Mouse (Mus musculus) hindbrain, postnatal 0 days (tissue): ENCODE data around the gene Neurog3. TPM values are rescaled to one million over a fixed set of nuclear protein-coding genes. Genes with fewer than 3 reads are reported as not detected.

ENCODE experiments used
- ATAC-seq: fragments of 200-750 bp; cut with Nextera tagmentation; 2 replicates; pipeline ENCODE4 v1.8.0; 2017; ENCODE audit warnings: mild to moderate bottlenecking, moderate TSS enrichment, moderate library complexity
- DNase-seq: peaks from one replicate; pipeline ENCODE4 v3.0.0-alpha.2; 2015; ENCODE audit warnings: low spot score
- H3K27ac ChIP-seq: fragments of 300-500 bp; sonication (generic); 2 replicates; pipeline ENCODE4 v1.5.1; 2014; ENCODE audit warnings: mild to moderate bottlenecking
- H3K27me3 ChIP-seq: fragments of 300-500 bp; sonication (generic); 2 replicates; pipeline ENCODE4 v1.6.1; 2014; ENCODE audit warnings: low read length, mixed read lengths; ENCODE audit not compliant: insufficient read depth
- H3K36me3 ChIP-seq: fragments of 300-500 bp; sonication (generic); 2 replicates; pipeline ENCODE4 v1.6.1; 2014; ENCODE audit warnings: low read length, mixed read lengths; ENCODE audit not compliant: insufficient read depth
- H3K4me1 ChIP-seq: fragments of 300-500 bp; sonication (generic); 2 replicates; pipeline ENCODE4 v1.6.1; 2014; ENCODE audit warnings: antibody characterized with exemption, low read length, mixed read lengths; ENCODE audit not compliant: insufficient read depth
- H3K4me2 ChIP-seq: fragments of 300-500 bp; sonication (generic); 2 replicates; pipeline ENCODE4 v1.6.1; 2014; ENCODE audit warnings: low read depth, mild to moderate bottlenecking, low read length, moderate library complexity, mixed read lengths
- H3K4me3 ChIP-seq: fragments of 300-500 bp; sonication (generic); 2 replicates; pipeline ENCODE4 v1.5.1; 2014; ENCODE audit warnings: low read length
- H3K9ac ChIP-seq: fragments of 300-500 bp; sonication (generic); replicated peaks from 2 replicates; pipeline ENCODE4 v1.6.1; 2014; ENCODE audit warnings: mild to moderate bottlenecking, low read length, moderate library complexity, mixed read lengths
- H3K9me3 ChIP-seq: fragments of 300-500 bp; sonication (generic); 2 replicates; pipeline ENCODE4 v1.6.1; 2016; ENCODE audit warnings: low read length, mixed read lengths
- CTCF ChIP-seq: IDR thresholded peaks from 2 replicates; pipeline ENCODE4 v1.5.1; 2016; ENCODE audit warnings: antibody characterized with exemption, control low read depth, low read depth
- WGBS: fragments of 180-500 bp; shearing (Covaris S2); extraction: QIAGEN DNeasy Blood & Tissue Kit; methylation state at CpG from one replicate; pipeline ENCODE4 v1.1.7; 2014; 5-methylcytosine and 5-hydroxymethylcytosine counted together
- polyA plus RNA-seq: library from polyadenylated mRNA; unstranded; fragments of >200 nt; fragmentation: Nextera tagmentation; extraction: Ambion mirVana; gene quantifications from 2 replicates; pipeline ENCODE4 v1.2.1, GENCODE M21; 2015
- total RNA-seq: library from RNA; depleted of rRNA; stranded (reverse); fragments of >200 nt; gene quantifications from 2 replicates; pipeline ENCODE4 v1.2.3, GENCODE M21; 2014

Gene Neurog3
- total and polyA plus RNA-seq, 2 experiments from 2014 or later, result not detected

- no peak for DNase-seq
- no peak for TF ChIP-seq CTCF
- Histone ChIP-seq H3K4me1 (no peaks in the 10 kb centered on the region), H3K4me3 (no peak overlapping the region), H3K27ac (no peak overlapping the region), H3K4me2 (no peak overlapping the region), H3K36me3 (no peaks in the 10 kb centered on the region), H3K9me3 (no peaks in the 10 kb centered on the region), H3K27me3 (no peaks in the 10 kb centered on the region), H3K9ac (no peak overlapping the region)
- ATAC-seq, result no peak
- 38% methylated on average over 10 of the region's 10 CpGs for WGBS
Measured at GRCm38 (mm10) chr10:62162410-62162809, 29.5 kb downstream of the Neurog3 start.

DNA sequence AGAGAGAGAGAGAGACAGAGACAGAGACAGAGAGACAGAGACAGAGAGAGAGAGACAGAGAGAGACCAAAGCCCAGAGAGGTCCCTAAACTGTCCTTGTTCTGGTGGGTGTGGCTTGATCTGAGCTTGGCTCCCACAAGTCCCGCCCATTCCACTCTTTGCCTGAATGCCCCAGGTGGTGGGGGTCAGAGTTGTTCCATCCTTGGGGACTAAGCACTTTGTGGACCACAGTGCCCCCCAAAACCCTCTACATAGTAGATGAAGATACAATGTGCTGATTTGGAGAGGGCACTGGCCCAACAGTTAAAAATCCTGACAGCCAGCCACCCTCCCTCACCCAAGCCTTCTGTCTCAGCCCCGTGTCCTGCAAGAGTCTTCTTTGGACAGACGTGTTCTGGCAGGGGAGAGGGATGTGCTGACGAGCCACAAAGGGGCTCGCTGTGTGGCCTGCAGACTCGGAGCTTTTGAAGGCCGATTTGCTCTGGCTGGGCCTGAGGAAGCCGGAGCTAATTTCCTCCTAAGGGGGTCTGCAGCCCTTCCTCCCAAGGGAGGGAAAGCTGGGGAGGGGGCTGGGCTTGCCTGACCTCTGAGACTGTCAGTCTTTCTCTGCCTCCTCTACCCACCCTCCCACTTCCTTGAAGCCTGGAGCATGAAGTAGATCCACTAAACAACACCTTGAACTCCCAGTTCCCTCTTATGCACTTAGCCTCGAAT is 40.1 kb downstream of the Neurog3 start:
- Histone ChIP-seq H3K27ac (no peak overlapping the region), H3K36me3 (no peaks in the 10 kb centered on the region), H3K4me1 (no peaks in the 10 kb centered on the region; the same call in 1 of the 2 replicates), H3K4me2 (no peak overlapping the region), H3K4me3 (no peak overlapping the region), H3K9ac (no peak overlapping the region), H3K9me3 (no peaks in the 10 kb centered on the region), H3K27me3 (no peaks in the 10 kb centered on the region)
- no peak for TF ChIP-seq CTCF
- WGBS, result 7% methylated on average over 9 of the region's 9 CpGs
- peak; percentile 16 for DNase-seq
- ATAC-seq, result peak; percentile 45; the same call in 1 of the 2 replicates

GRCm38 (mm10) chr10:62173941-62174448 is 41.1 kb downstream of the Neurog3 start:
- Histone ChIP-seq H3K36me3 (no peaks in the 10 kb centered on the region), H3K27ac (no peak overlapping the region), H3K27me3 (no peaks in the 10 kb centered on the region), H3K9me3 (no peaks in the 10 kb centered on the region), H3K9ac (no peak overlapping the region), H3K4me3 (no peak overlapping the region), H3K4me1 (no peaks in the 10 kb centered on the region; the same call in 1 of the 2 replicates), H3K4me2 (no peak overlapping the region)
- ATAC-seq (no peak), DNase-seq (peak; percentile 10)
- 35% methylated on average over 9 of the region's 9 CpGs for WGBS
- no peak for TF ChIP-seq CTCF

GRCm38 (mm10) chr10:62174533-62175313 is 41.8 kb downstream of the Neurog3 start:
- H3K4me2 ChIP-seq, result no peak overlapping the region
- H3K9ac ChIP-seq, result no peak overlapping the region
- H3K36me3 ChIP-seq, result no peaks in the 10 kb centered on the region
- DNase-seq, result peak; percentile 13
- no peak for TF ChIP-seq CTCF
- no peaks in the 10 kb centered on the region; the same call in 1 of the 2 replicates for H3K4me1 ChIP-seq
- no peak overlapping the region for H3K27ac ChIP-seq
- 23% methylated on average over 15 of the region's 15 CpGs for WGBS
- no peaks in the 10 kb centered on the region for H3K9me3 ChIP-seq
- no peak overlapping the region for H3K4me3 ChIP-seq
- H3K27me3 ChIP-seq, result no peaks in the 10 kb centered on the region
- ATAC-seq, result peak; percentile 58; the same call in 1 of the 2 replicates

DNA sequence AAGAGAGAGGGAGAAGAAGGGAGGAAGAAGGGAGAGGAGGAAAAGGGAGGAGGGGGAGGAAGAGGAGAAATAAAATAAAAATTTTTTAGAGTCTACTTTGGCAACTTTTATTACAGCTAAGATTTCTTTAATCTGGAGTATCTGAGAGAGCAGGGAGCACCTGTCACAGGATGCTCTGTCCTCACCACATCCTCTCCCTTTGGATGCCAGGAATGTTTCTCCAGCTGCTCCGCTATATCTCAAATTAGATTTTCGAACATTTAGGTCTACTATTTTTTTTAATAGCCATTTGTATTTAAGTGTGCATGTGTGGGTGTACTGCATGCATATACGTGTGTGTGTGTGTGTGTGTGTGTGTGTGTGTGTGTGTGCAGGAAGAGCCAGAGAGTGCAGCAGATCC is 47.1 kb downstream of the Neurog3 start:
- no peak for TF ChIP-seq CTCF
- Histone ChIP-seq H3K4me2 (no peak overlapping the region), H3K27ac (no peak overlapping the region), H3K36me3 (no peaks in the 10 kb centered on the region), H3K27me3 (no peaks in the 10 kb centered on the region), H3K9me3 (no peaks in the 10 kb centered on the region), H3K4me3 (no peak overlapping the region), H3K4me1 (no peaks in the 10 kb centered on the region), H3K9ac (no peak overlapping the region)
- DNase-seq, result no peak
- ATAC-seq, result no peak
- 93% methylated on average over 3 of the region's 3 CpGs for WGBS

DNA sequence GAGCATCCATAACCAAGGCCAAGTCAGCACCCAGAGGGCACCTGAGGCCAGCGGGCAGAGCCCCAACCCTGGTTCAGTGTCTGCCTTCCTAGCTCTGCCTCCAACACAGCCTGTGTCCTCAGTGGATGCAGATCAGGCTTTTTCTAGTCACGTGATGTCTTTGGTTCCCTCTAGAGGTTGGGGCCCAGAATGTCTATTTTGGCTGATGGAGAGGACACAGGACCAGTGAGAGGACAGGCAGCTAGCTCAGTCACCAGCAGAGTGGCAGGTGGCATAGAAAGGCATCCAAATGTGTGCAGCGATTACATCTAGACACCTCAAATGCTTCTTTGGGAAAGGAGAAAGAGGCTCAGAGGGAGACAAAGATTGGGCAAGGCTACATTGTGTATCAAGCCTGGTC is 48.8 kb downstream of the Neurog3 start:
- Histone ChIP-seq H3K27ac (no peak overlapping the region), H3K36me3 (no peaks in the 10 kb centered on the region), H3K9ac (no peak overlapping the region), H3K9me3 (no peaks in the 10 kb centered on the region), H3K4me2 (no peak overlapping the region), H3K4me3 (no peak overlapping the region), H3K27me3 (no peaks in the 10 kb centered on the region), H3K4me1 (no peaks in the 10 kb centered on the region)
- 0 out of 2 replicates have a peak, but pooled peaks have one; percentile 27 for ATAC-seq
- peak; percentile 11 for DNase-seq
- 44% methylated on average over 3 of the region's 3 CpGs for WGBS
- no peak; the same call in 1 of the 2 replicates for TF ChIP-seq CTCF
